Mouse (Mus musculus): ENCODE measurements at regions not wholly inside any gene's neighbourhood (a gene's known extent, or its start where the extent isn't known, plus 50 kb on each side); places are given as distances from the start of the nearest gene placed in this dataset.

- TF ChIP-seq CTCF (IDR thresholded peaks at IDR 0.05; ENCODE audit: low read depth, low read length) = no peak
- no peak for TF ChIP-seq GATA1 (IDR thresholded peaks at IDR 0.05; ENCODE audit: borderline replicate concordance, low read length)
- no peak for TF ChIP-seq TAL1 (conservative IDR thresholded peaks at IDR 0.05; ENCODE audit: low read depth, low read length)
- TF ChIP-seq GATA2 (IDR thresholded peaks at IDR 0.05; ENCODE audit: borderline replicate concordance, low read depth, low read length) = no peak
- no peak for TF ChIP-seq POLR2AphosphoS5 (IDR thresholded peaks at IDR 0.05; ENCODE audit: insufficient replicate concordance, low read depth, low read length)
Measured at GRCm38 (mm10) chr8:26591266-26591665, 385.9 kb upstream of the Zfp703 start.
